Mouse (Mus musculus) embryonic facial prominence, embryonic 11.5 days (tissue): ENCODE data around the gene Adig. TPM values are rescaled to one million over a fixed set of nuclear protein-coding genes. Genes with fewer than 3 reads are reported as not detected.
A peak's percentile ranks its signal among the peaks of the same experiment; 100 is the strongest.

Experiments
- ATAC-seq: fragments of 200-750 bp; cut with Nextera tagmentation; replicated peaks from 2 replicates; pipeline ENCODE4 v1.8.0; 2017; ENCODE audit warnings: low read depth; ENCODE audit not compliant: insufficient number of reproducible peaks, low FRiP score, low TSS enrichment
- DNase-seq: peaks from one replicate; pipeline ENCODE4 v3.0.0-alpha.2; 2015; ENCODE audit warnings: low spot score
- H3K27ac ChIP-seq: fragments of 300-500 bp; sonication (generic); replicated peaks from 2 replicates; pipeline ENCODE4 v1.5.1; 2014; ENCODE audit warnings: mild to moderate bottlenecking, low read depth, low read length, control low read depth
- H3K27me3 ChIP-seq: fragments of 300-500 bp; sonication (generic); 2 replicates; pipeline ENCODE4 v1.6.1; 2014; ENCODE audit warnings: mild to moderate bottlenecking, low read length, moderate library complexity, mixed read lengths; ENCODE audit not compliant: control insufficient read depth, insufficient read depth
- H3K36me3 ChIP-seq: fragments of 300-500 bp; sonication (generic); replicated peaks from 2 replicates; pipeline ENCODE4 v1.6.1; 2014; ENCODE audit warnings: low read depth, mild to moderate bottlenecking, low read length, moderate library complexity, mixed read lengths; ENCODE audit not compliant: control insufficient read depth, insufficient read depth
- H3K4me1 ChIP-seq: fragments of 300-500 bp; sonication (generic); 2 replicates; pipeline ENCODE4 v1.6.1; 2014; ENCODE audit warnings: low read length, mixed read lengths; ENCODE audit not compliant: control insufficient read depth, insufficient read depth
- H3K4me2 ChIP-seq: fragments of 300-500 bp; sonication (generic); 2 replicates; pipeline ENCODE4 v1.6.1; 2014; ENCODE audit warnings: low read depth, mild to moderate bottlenecking, control low read depth, low read length, moderate library complexity
- H3K4me3 ChIP-seq: fragments of 300-500 bp; sonication (generic); 2 replicates; pipeline ENCODE4 v1.5.1; 2014; ENCODE audit warnings: low read depth, low read length, control low read depth
- H3K9ac ChIP-seq: fragments of 300-500 bp; sonication (generic); replicated peaks from 2 replicates; pipeline ENCODE4 v1.6.1; 2014; ENCODE audit warnings: mild to moderate bottlenecking, control low read depth, low read length
- H3K9me3 ChIP-seq: fragments of 300-500 bp; sonication (generic); replicated peaks from 2 replicates; pipeline ENCODE4 v1.6.1; 2016; ENCODE audit warnings: mild to moderate bottlenecking, low read length, inconsistent platforms, mixed read lengths; ENCODE audit not compliant: control insufficient read depth
- WGBS: fragments of 180-500 bp; shearing (Covaris S2); extraction: QIAGEN DNeasy Blood & Tissue Kit; methylation state at CpG from one replicate; pipeline ENCODE4 v1.1.7; 2014; 5-methylcytosine and 5-hydroxymethylcytosine counted together
- polyA plus RNA-seq: library from polyadenylated mRNA; unstranded; fragments of >200 nt; fragmentation: Nextera tagmentation; extraction: Ambion mirVana; gene quantifications from 2 replicates; pipeline ENCODE4 v1.2.1, GENCODE M21; 2014

The Adig gene
- polyA plus RNA-seq, 1 experiment from 2014 or later, result not detected

- no peaks in the 10 kb centered on the region for H3K27me3 ChIP-seq
- 77% methylated on average over 6 of the region's 6 CpGs for WGBS
- no peaks in the 10 kb centered on the region for H3K36me3 ChIP-seq
- ATAC-seq (no peak), DNase-seq (peak; percentile 6)
- no peak overlapping the region for H3K4me3 ChIP-seq
- H3K27ac ChIP-seq, result no peak overlapping the region
- no peaks in the 10 kb centered on the region for H3K9me3 ChIP-seq
- H3K9ac ChIP-seq, result no peak overlapping the region
- no peak overlapping the region for H3K4me2 ChIP-seq
- no peaks in the 10 kb centered on the region for H3K4me1 ChIP-seq
Measured at GRCm38 (mm10) chr2:158519800-158520199, 17.4 kb downstream of the Adig start.

- no peaks in the 10 kb centered on the region for H3K9me3 ChIP-seq
- DNase-seq (no peak), ATAC-seq (no peak)
- H3K9ac ChIP-seq, result no peak overlapping the region
- no peaks in the 10 kb centered on the region for H3K4me1 ChIP-seq
- no peaks in the 10 kb centered on the region for H3K27me3 ChIP-seq
- H3K27ac ChIP-seq, result no peak overlapping the region
- 86% methylated on average over 8 of the region's 8 CpGs for WGBS
- H3K36me3 ChIP-seq, result no peaks in the 10 kb centered on the region
- no peak overlapping the region for H3K4me3 ChIP-seq
- no peak overlapping the region for H3K4me2 ChIP-seq
Measured at GRCm38 (mm10) chr2:158523060-158523459, 20.6 kb downstream of the Adig start.

GRCm38 (mm10) chr2:158524129-158524860 is 21.9 kb downstream of the Adig start:
- whole genome bisulfite sequencing, result 84% methylated on average over 16 of the region's 16 CpGs
- no peaks in the 10 kb centered on the region for H3K36me3 ChIP-seq
- no peak for ATAC-seq
- no peaks in the 10 kb centered on the region for H3K27me3 ChIP-seq
- no peak for DNase-seq
- no peaks in the 10 kb centered on the region for H3K9me3 ChIP-seq
- H3K4me1 ChIP-seq, result no peaks in the 10 kb centered on the region
- no peak overlapping the region for H3K27ac ChIP-seq
- H3K4me2 ChIP-seq, result no peak overlapping the region
- no peak overlapping the region for H3K4me3 ChIP-seq
- H3K9ac ChIP-seq, result no peak overlapping the region

- Histone ChIP-seq H3K9ac (no peak overlapping the region), H3K4me1 (no peaks in the 10 kb centered on the region), H3K4me2 (no peak overlapping the region), H3K36me3 (no peaks in the 10 kb centered on the region), H3K4me3 (no peak overlapping the region), H3K27me3 (no peaks in the 10 kb centered on the region), H3K9me3 (no peaks in the 10 kb centered on the region), H3K27ac (no peak overlapping the region)
- WGBS, result 8% methylated on average over 4 of the region's 4 CpGs
- DNase-seq (peak; percentile 69), ATAC-seq (0 out of 2 replicates have a peak, but pooled peaks have one; percentile 72)
Measured at GRCm38 (mm10) chr2:158534090-158534489, 31.7 kb downstream of the Adig start.

- ATAC-seq, result no peak
- no peaks in the 10 kb centered on the region for H3K36me3 ChIP-seq
- H3K27ac ChIP-seq, result no peak overlapping the region
- H3K9ac ChIP-seq, result no peak overlapping the region
- no peaks in the 10 kb centered on the region for H3K27me3 ChIP-seq
- DNase-seq, result no peak
- no peak overlapping the region for H3K4me3 ChIP-seq
- H3K4me2 ChIP-seq, result no peak overlapping the region
- no peaks in the 10 kb centered on the region for H3K9me3 ChIP-seq
- WGBS, result 79% methylated on average over 8 of the region's 8 CpGs
- H3K4me1 ChIP-seq, result no peaks in the 10 kb centered on the region
Measured at GRCm38 (mm10) chr2:158534559-158534958, 32.1 kb downstream of the Adig start.

GRCm38 (mm10) chr2:158539433-158540305 is 37.3 kb downstream of the Adig start:
- H3K9me3 ChIP-seq, result no peaks in the 10 kb centered on the region
- ATAC-seq (0 out of 2 replicates have a peak, but pooled peaks have one; percentile 14), DNase-seq (peak; percentile 37)
- no peaks in the 10 kb centered on the region for H3K27me3 ChIP-seq
- no peak overlapping the region for H3K27ac ChIP-seq
- no peaks in the 10 kb centered on the region for H3K36me3 ChIP-seq
- no peak overlapping the region for H3K4me3 ChIP-seq
- WGBS, result 57% methylated on average over 24 of the region's 24 CpGs
- H3K4me1 ChIP-seq, result no peaks in the 10 kb centered on the region
- H3K9ac ChIP-seq, result no peak overlapping the region
- H3K4me2 ChIP-seq, result no peak overlapping the region

- 42% methylated on average over 4 of the region's 4 CpGs for WGBS
- H3K4me2 ChIP-seq, result no peak overlapping the region
- no peaks in the 10 kb centered on the region for H3K36me3 ChIP-seq
- H3K4me3 ChIP-seq, result no peak overlapping the region
- H3K27ac ChIP-seq, result no peak overlapping the region
- no peaks in the 10 kb centered on the region for H3K9me3 ChIP-seq
- no peaks in the 10 kb centered on the region for H3K4me1 ChIP-seq
- DNase-seq, result no peak
- H3K9ac ChIP-seq, result no peak overlapping the region
- no peaks in the 10 kb centered on the region for H3K27me3 ChIP-seq
- no peak for ATAC-seq
Measured at GRCm38 (mm10) chr2:158541286-158541685, 38.9 kb downstream of the Adig start.

- Histone ChIP-seq H3K27ac (no peak overlapping the region), H3K4me2 (no peak overlapping the region), H3K4me3 (no peak overlapping the region), H3K9ac (no peak overlapping the region), H3K36me3 (no peaks in the 10 kb centered on the region), H3K27me3 (no peaks in the 10 kb centered on the region), H3K4me1 (no peaks in the 10 kb centered on the region), H3K9me3 (no peaks in the 10 kb centered on the region)
- ATAC-seq (no peak), DNase-seq (no peak)
- 86% methylated on average over 2 of the region's 2 CpGs for WGBS
Measured at GRCm38 (mm10) chr2:158545266-158545665, 42.9 kb downstream of the Adig start.
